Mouse (Mus musculus) bone marrow, adult 2 months (tissue): ENCODE results near the gene Itk.

Source experiments
- CTCF ChIP-seq: fragments of 200-500 bp; IDR thresholded peaks from 2 replicates; pipeline ENCODE4 v1.5.1; 2011; ENCODE audit warnings: low read length, control low read depth; ENCODE audit not compliant: control insufficient read depth, insufficient read depth
- POLR2A ChIP-seq: fragments of 200-500 bp; IDR thresholded peaks from 2 replicates; pipeline ENCODE4 v1.6.1; 2011; ENCODE audit warnings: low read depth, mild to moderate bottlenecking, control low read depth, low read length, borderline replicate concordance; ENCODE audit not compliant: control insufficient read depth

GRCm38 (mm10) chr11:46304093-46304492 is 85.2 kb downstream of the Itk start:
- TF ChIP-seq CTCF (no peak), POLR2A (no peak)
